Mouse (Mus musculus): ENCODE measurements at regions not wholly inside any gene's neighbourhood (a gene's known extent, or its start where the extent isn't known, plus 50 kb on each side); places are given as distances from the start of the nearest gene placed in this dataset.

- Histone ChIP-seq H3K4me1 (ENCODE audit: control insufficient read depth, insufficient read depth, low read length) (no peaks in the 10 kb centered on the region), H3K9ac (ENCODE audit: low read depth, poor library complexity, severe bottlenecking) (no peak overlapping the region), H3K4me3 (ENCODE audit: low read depth, low read length) (no peak overlapping the region), H3K36me3 (ENCODE audit: control insufficient read depth, insufficient read depth, low read length, poor library complexity, severe bottlenecking) (no peaks in the 10 kb centered on the region), H3K27ac (ENCODE audit: insufficient read depth, low read length) (no peak overlapping the region), H3K27me3 (ENCODE audit: control insufficient read depth, insufficient read depth, low read length, poor library complexity, severe bottlenecking) (no peaks in the 10 kb centered on the region), H3K9me3 (replicated peaks; ENCODE audit: control insufficient read depth, insufficient read depth, low read length, poor library complexity, severe bottlenecking) (no peaks in the 10 kb centered on the region; the same call in 1 of the 2 replicates)
- TF ChIP-seq POLR2A (IDR thresholded peaks at IDR 0.05; ENCODE audit: insufficient read depth, low read length) (no peak), EP300 (IDR thresholded peaks at IDR 0.05; ENCODE audit: insufficient read depth, low read depth, low read length) (no peak), CTCF (IDR thresholded peaks at IDR 0.05; ENCODE audit: low read depth, low read length) (no peak)
These were observed 790.6 kb downstream of the Defb40 start for GRCm38 (mm10) chr8:18187486-18187885.

DNA sequence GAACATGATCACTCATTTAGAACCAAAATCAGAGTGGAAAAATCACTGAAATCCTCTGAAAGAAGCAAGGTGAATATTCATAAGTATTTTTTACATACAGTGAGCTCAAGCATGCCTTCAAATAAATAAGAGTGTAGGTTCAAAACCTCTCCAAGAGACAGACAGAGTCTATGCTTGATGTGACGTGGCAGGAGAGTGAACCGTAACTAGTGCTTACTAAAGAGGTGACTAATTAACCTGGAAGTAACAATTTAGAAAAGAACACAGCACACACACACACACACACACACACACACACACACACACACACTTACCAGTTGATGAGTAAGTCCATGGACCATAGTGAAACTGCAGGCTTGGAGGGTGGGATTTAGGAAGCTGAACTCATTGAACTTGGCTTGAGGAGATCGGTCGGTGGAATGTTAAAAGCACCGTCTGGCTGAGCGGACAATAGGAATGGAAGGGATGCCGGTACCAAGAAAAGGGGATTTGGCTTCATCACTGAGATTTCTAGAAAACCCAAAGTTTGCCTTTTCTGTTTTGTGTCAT lies 802.4 kb downstream of the Defb40 start:
- H3K27me3 ChIP-seq (ENCODE audit: control insufficient read depth, insufficient read depth, low read length, poor library complexity, severe bottlenecking) = no peaks in the 10 kb centered on the region; the same call in 1 of the 2 replicates
- H3K9me3 ChIP-seq (replicated peaks; ENCODE audit: control insufficient read depth, insufficient read depth, low read length, poor library complexity, severe bottlenecking) = peaks cover 4% of the 10 kb centered on the region
- no peak overlapping the region for H3K9ac ChIP-seq (ENCODE audit: low read depth, poor library complexity, severe bottlenecking)
- no peaks in the 10 kb centered on the region for H3K4me1 ChIP-seq (ENCODE audit: control insufficient read depth, insufficient read depth, low read length)
- H3K36me3 ChIP-seq (ENCODE audit: control insufficient read depth, insufficient read depth, low read length, poor library complexity, severe bottlenecking) = no peaks in the 10 kb centered on the region
- no peak overlapping the region for H3K27ac ChIP-seq (ENCODE audit: insufficient read depth, low read length)
- no peak for TF ChIP-seq CTCF (IDR thresholded peaks at IDR 0.05; ENCODE audit: low read depth, low read length)
- TF ChIP-seq EP300 (IDR thresholded peaks at IDR 0.05; ENCODE audit: insufficient read depth, low read depth, low read length) = no peak
- no peak for TF ChIP-seq POLR2A (IDR thresholded peaks at IDR 0.05; ENCODE audit: insufficient read depth, low read length)
- no peak overlapping the region for H3K4me3 ChIP-seq (ENCODE audit: low read depth, low read length)

DNA sequence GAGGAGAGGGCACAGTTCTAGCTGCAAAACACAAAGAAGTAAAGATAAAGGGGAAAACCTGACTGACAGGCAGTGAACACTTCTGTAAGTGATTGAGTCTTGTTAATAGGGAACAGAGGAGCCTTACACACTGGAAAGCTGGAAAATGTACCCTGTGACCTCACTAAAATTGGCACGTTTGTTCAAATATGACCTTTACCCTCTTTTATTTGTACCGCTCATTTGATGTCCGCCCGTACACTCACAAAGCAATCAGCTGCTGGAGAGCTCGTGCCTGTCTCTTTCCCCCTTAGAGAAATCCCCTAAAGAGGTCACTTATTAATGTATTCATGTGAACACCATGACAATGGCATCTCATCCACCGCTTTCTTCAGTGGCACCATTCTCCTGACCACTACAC lies 819.4 kb downstream of the Defb40 start:
- H3K9me3 ChIP-seq (replicated peaks; ENCODE audit: control insufficient read depth, insufficient read depth, low read length, poor library complexity, severe bottlenecking) = no peaks in the 10 kb centered on the region; the same call in 1 of the 2 replicates
- no peak overlapping the region for H3K9ac ChIP-seq (ENCODE audit: low read depth, poor library complexity, severe bottlenecking)
- H3K4me1 ChIP-seq (ENCODE audit: control insufficient read depth, insufficient read depth, low read length) = no peaks in the 10 kb centered on the region
- no peak overlapping the region for H3K27ac ChIP-seq (ENCODE audit: insufficient read depth, low read length)
- no peaks in the 10 kb centered on the region for H3K36me3 ChIP-seq (ENCODE audit: control insufficient read depth, insufficient read depth, low read length, poor library complexity, severe bottlenecking)
- TF ChIP-seq POLR2A (IDR thresholded peaks at IDR 0.05; ENCODE audit: insufficient read depth, low read length) (no peak), EP300 (IDR thresholded peaks at IDR 0.05; ENCODE audit: insufficient read depth, low read depth, low read length) (no peak), CTCF (IDR thresholded peaks at IDR 0.05; ENCODE audit: low read depth, low read length) (no peak)
- H3K27me3 ChIP-seq (ENCODE audit: control insufficient read depth, insufficient read depth, low read length, poor library complexity, severe bottlenecking) = no peaks in the 10 kb centered on the region
- no peak overlapping the region for H3K4me3 ChIP-seq (ENCODE audit: low read depth, low read length)

DNA sequence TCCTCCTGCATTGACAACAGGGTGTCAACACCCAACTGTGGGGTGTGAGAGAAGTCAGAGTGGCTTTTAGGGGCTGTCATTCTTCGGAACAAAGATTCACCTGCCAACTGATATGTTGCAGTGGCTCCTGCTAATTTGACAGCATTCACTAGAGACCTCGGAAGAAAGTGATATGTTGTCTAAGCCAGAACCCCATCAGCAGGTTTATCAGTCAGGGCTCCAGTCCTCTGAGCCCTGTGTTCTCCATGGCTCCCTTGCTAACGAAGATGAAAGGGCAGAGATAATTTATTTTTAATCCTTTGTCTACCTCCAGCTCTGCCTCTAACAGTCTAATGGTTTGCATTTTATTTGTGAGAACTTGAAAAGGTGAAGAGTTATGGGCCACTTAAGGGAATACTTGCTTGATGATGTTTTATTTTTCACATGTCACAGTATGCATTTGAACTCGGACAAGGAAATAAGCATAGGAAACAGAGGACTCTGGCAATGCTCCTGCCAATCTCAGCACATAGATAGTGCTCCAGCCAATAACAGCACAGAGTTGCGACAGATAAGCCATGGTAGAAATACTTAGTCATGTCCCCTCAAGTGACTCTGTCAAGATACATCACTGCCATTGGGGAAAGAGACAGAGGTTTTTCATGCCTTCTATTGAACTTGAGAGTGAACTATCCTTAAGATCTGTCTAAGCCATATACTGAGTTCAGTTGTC lies 862.6 kb downstream of the Defb40 start:
- Histone ChIP-seq H3K27ac (ENCODE audit: insufficient read depth, low read length) (no peak overlapping the region), H3K9me3 (replicated peaks; ENCODE audit: control insufficient read depth, insufficient read depth, low read length, poor library complexity, severe bottlenecking) (no peaks in the 10 kb centered on the region), H3K4me3 (ENCODE audit: low read depth, low read length) (no peak overlapping the region), H3K27me3 (ENCODE audit: control insufficient read depth, insufficient read depth, low read length, poor library complexity, severe bottlenecking) (no peaks in the 10 kb centered on the region), H3K9ac (ENCODE audit: low read depth, poor library complexity, severe bottlenecking) (no peak overlapping the region), H3K4me1 (ENCODE audit: control insufficient read depth, insufficient read depth, low read length) (no peaks in the 10 kb centered on the region), H3K36me3 (ENCODE audit: control insufficient read depth, insufficient read depth, low read length, poor library complexity, severe bottlenecking) (no peaks in the 10 kb centered on the region)
- TF ChIP-seq EP300 (IDR thresholded peaks at IDR 0.05; ENCODE audit: insufficient read depth, low read depth, low read length) (no peak), POLR2A (IDR thresholded peaks at IDR 0.05; ENCODE audit: insufficient read depth, low read length) (no peak), CTCF (IDR thresholded peaks at IDR 0.05; ENCODE audit: low read depth, low read length) (no peak)

- no peaks in the 10 kb centered on the region for H3K27me3 ChIP-seq (ENCODE audit: control insufficient read depth, insufficient read depth, low read length, poor library complexity, severe bottlenecking)
- H3K9me3 ChIP-seq (replicated peaks; ENCODE audit: control insufficient read depth, insufficient read depth, low read length, poor library complexity, severe bottlenecking) = peaks cover 13% of the 10 kb centered on the region
- H3K27ac ChIP-seq (ENCODE audit: insufficient read depth, low read length) = no peak overlapping the region
- H3K9ac ChIP-seq (ENCODE audit: low read depth, poor library complexity, severe bottlenecking) = no peak overlapping the region
- H3K36me3 ChIP-seq (ENCODE audit: control insufficient read depth, insufficient read depth, low read length, poor library complexity, severe bottlenecking) = no peaks in the 10 kb centered on the region
- TF ChIP-seq CTCF (IDR thresholded peaks at IDR 0.05; ENCODE audit: low read depth, low read length) (no peak), EP300 (IDR thresholded peaks at IDR 0.05; ENCODE audit: insufficient read depth, low read depth, low read length) (no peak), POLR2A (IDR thresholded peaks at IDR 0.05; ENCODE audit: insufficient read depth, low read length) (no peak)
- no peak overlapping the region for H3K4me3 ChIP-seq (ENCODE audit: low read depth, low read length)
- no peaks in the 10 kb centered on the region for H3K4me1 ChIP-seq (ENCODE audit: control insufficient read depth, insufficient read depth, low read length)
These were observed 864.8 kb downstream of the Defb40 start for GRCm38 (mm10) chr8:18113262-18113661.

DNA sequence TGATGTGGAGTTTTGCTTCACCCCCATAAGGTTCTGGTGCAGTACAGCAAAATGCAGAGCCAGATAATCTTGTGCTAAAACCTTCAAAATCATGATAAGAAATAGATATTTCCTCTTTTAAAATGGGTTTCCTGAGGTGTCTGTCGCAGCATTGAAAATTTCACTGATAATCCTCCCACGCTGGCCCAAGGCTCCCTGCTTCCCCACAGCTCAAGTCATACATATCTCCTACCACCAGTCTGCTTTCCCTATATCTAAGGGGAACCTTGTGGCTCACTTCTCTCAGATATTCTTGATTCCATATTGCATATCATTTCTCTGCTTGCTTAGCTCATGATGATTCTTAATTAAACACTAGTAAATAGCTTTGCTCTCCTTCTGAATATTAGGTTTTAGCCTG lies 868.6 kb downstream of the Defb40 start:
- no peak overlapping the region for H3K4me3 ChIP-seq (ENCODE audit: low read depth, low read length)
- peaks cover 2% of the 10 kb centered on the region for H3K4me1 ChIP-seq (ENCODE audit: control insufficient read depth, insufficient read depth, low read length)
- no peaks in the 10 kb centered on the region for H3K36me3 ChIP-seq (ENCODE audit: control insufficient read depth, insufficient read depth, low read length, poor library complexity, severe bottlenecking)
- peaks cover 15% of the 10 kb centered on the region for H3K9me3 ChIP-seq (replicated peaks; ENCODE audit: control insufficient read depth, insufficient read depth, low read length, poor library complexity, severe bottlenecking)
- H3K27ac ChIP-seq (ENCODE audit: insufficient read depth, low read length) = no peak overlapping the region
- H3K9ac ChIP-seq (ENCODE audit: low read depth, poor library complexity, severe bottlenecking) = no peak overlapping the region
- TF ChIP-seq EP300 (IDR thresholded peaks at IDR 0.05; ENCODE audit: insufficient read depth, low read depth, low read length) (no peak), POLR2A (IDR thresholded peaks at IDR 0.05; ENCODE audit: insufficient read depth, low read length) (no peak), CTCF (IDR thresholded peaks at IDR 0.05; ENCODE audit: low read depth, low read length) (no peak)
- H3K27me3 ChIP-seq (ENCODE audit: control insufficient read depth, insufficient read depth, low read length, poor library complexity, severe bottlenecking) = no peaks in the 10 kb centered on the region
